Mouse (Mus musculus) forebrain, embryonic 15.5 days (tissue): ENCODE data around the gene Galk2. TPM values are rescaled to one million over a fixed set of nuclear protein-coding genes. Genes with fewer than 3 reads are reported as not detected.

ENCODE experiments used
- ATAC-seq: fragments of 200-750 bp; cut with Nextera tagmentation; replicated peaks from 2 replicates; pipeline ENCODE4 v1.8.0; 2017; ENCODE audit warnings: mild to moderate bottlenecking, moderate TSS enrichment, moderate library complexity
- H3K27ac ChIP-seq: fragments of 300-500 bp; sonication (generic); replicated peaks from 2 replicates; pipeline ENCODE4 v1.5.1; 2015; ENCODE audit warnings: mild to moderate bottlenecking, inconsistent platforms
- H3K27me3 ChIP-seq: fragments of 300-500 bp; sonication (generic); 2 replicates; pipeline ENCODE4 v1.6.1; 2015; ENCODE audit warnings: inconsistent platforms
- H3K36me3 ChIP-seq: fragments of 300-500 bp; sonication (generic); 2 replicates; pipeline ENCODE4 v1.6.1; 2015; ENCODE audit warnings: mild to moderate bottlenecking, inconsistent platforms
- H3K4me1 ChIP-seq: fragments of 300-500 bp; sonication (generic); 2 replicates; pipeline ENCODE4 v1.6.1; 2015; ENCODE audit warnings: inconsistent platforms
- H3K4me2 ChIP-seq: fragments of 300-500 bp; sonication (generic); replicated peaks from 2 replicates; pipeline ENCODE4 v1.6.1; 2015; ENCODE audit warnings: mild to moderate bottlenecking, inconsistent platforms
- H3K4me3 ChIP-seq: fragments of 300-500 bp; sonication (generic); 2 replicates; pipeline ENCODE4 v1.5.1; 2015; ENCODE audit warnings: mild to moderate bottlenecking, inconsistent platforms
- H3K9ac ChIP-seq: fragments of 300-500 bp; sonication (generic); replicated peaks from 2 replicates; pipeline ENCODE4 v1.6.1; 2015; ENCODE audit warnings: mild to moderate bottlenecking, inconsistent platforms
- H3K9me3 ChIP-seq: fragments of 300-500 bp; sonication (generic); 2 replicates; pipeline ENCODE4 v1.6.1; 2016; ENCODE audit warnings: inconsistent platforms
- WGBS: fragments of 180-500 bp; shearing (Covaris S2); methylation state at CpG from one replicate; pipeline ENCODE4 v1.1.7; 2015; ENCODE audit warnings: mixed read lengths; 5-methylcytosine and 5-hydroxymethylcytosine counted together
- polyA plus RNA-seq: library from polyadenylated mRNA; unstranded; fragments of >200 nt; fragmentation: Nextera tagmentation; extraction: Ambion mirVana; gene quantifications from 2 replicates; pipeline ENCODE4 v1.2.1, GENCODE M21; 2015

Gene Galk2
- 28.7 and 29.1 TPM in 2 replicates for polyA plus RNA-seq

- peak; percentile 100 for ATAC-seq
- WGBS, result under 1% methylated on average over 53 of the region's 54 CpGs
- Histone ChIP-seq H3K4me1 (peaks cover 24% of the 10 kb centered on the region), H3K9ac (peak within 1 kb of the TSS; percentile 96), H3K4me2 (peak within 1 kb of the TSS; percentile 77), H3K36me3 (no peaks in the 10 kb centered on the region), H3K4me3 (peak within 1 kb of the TSS; percentile 94), H3K27ac (peak within 1 kb of the TSS; percentile 86), H3K27me3 (no peaks in the 10 kb centered on the region), H3K9me3 (no peaks in the 10 kb centered on the region)
Measured at GRCm38 (mm10) chr2:125858521-125859280, at the start of gene Galk2, which contains the start of gene Cops2. Gene Galk2, plus strand, starts transcription at chr2:125859109. Gene Cops2, minus strand, starts transcription at chr2:125859139.

GRCm38 (mm10) chr2:125809551-125809950 lies 49.4 kb upstream of the Galk2 start:
- no peak for ATAC-seq
- WGBS, result 51% methylated on average over 7 of the region's 7 CpGs
- Histone ChIP-seq H3K27me3 (no peaks in the 10 kb centered on the region), H3K4me1 (0 out of 2 replicates have a peak, but pooled peaks cover 3% of the 10 kb centered on the region), H3K4me3 (no peak overlapping the region), H3K9me3 (no peaks in the 10 kb centered on the region), H3K36me3 (no peaks in the 10 kb centered on the region), H3K27ac (no peak overlapping the region), H3K9ac (no peak overlapping the region), H3K4me2 (no peak overlapping the region)

- no peak overlapping the region for H3K4me3 ChIP-seq
- ATAC-seq, result no peak
- H3K9me3 ChIP-seq, result no peaks in the 10 kb centered on the region
- H3K27me3 ChIP-seq, result no peaks in the 10 kb centered on the region
- H3K4me2 ChIP-seq, result no peak overlapping the region
- no peaks in the 10 kb centered on the region for H3K36me3 ChIP-seq
- 83% methylated on average over 2 of the region's 2 CpGs for WGBS
- H3K27ac ChIP-seq, result no peak overlapping the region
- no peak overlapping the region for H3K9ac ChIP-seq
- H3K4me1 ChIP-seq, result 0 out of 2 replicates have a peak, but pooled peaks cover 3% of the 10 kb centered on the region
Measured at GRCm38 (mm10) chr2:125811332-125811731, 47.6 kb upstream of the Galk2 start.

- Histone ChIP-seq H3K9ac (no peak overlapping the region), H3K4me1 (0 out of 2 replicates have a peak, but pooled peaks cover 3% of the 10 kb centered on the region), H3K9me3 (no peaks in the 10 kb centered on the region), H3K4me3 (no peak overlapping the region), H3K4me2 (no peak overlapping the region), H3K36me3 (no peaks in the 10 kb centered on the region), H3K27ac (no peak overlapping the region), H3K27me3 (no peaks in the 10 kb centered on the region)
- ATAC-seq, result no peak
- WGBS, result 74% methylated on average over 9 of the region's 9 CpGs
Measured at GRCm38 (mm10) chr2:125813972-125814595, 44.8 kb upstream of the Galk2 start.

- no peak overlapping the region for H3K4me3 ChIP-seq
- no peak overlapping the region for H3K9ac ChIP-seq
- no peaks in the 10 kb centered on the region for H3K36me3 ChIP-seq
- no peaks in the 10 kb centered on the region for H3K9me3 ChIP-seq
- WGBS, result 89% methylated on average over 4 of the region's 4 CpGs
- H3K27me3 ChIP-seq, result no peaks in the 10 kb centered on the region
- ATAC-seq, result no peak
- H3K4me1 ChIP-seq, result no peaks in the 10 kb centered on the region
- H3K4me2 ChIP-seq, result no peak overlapping the region
- no peak overlapping the region for H3K27ac ChIP-seq
Measured at GRCm38 (mm10) chr2:125820397-125820796, 38.5 kb upstream of the Galk2 start.

GRCm38 (mm10) chr2:125826201-125826600 lies 32.7 kb upstream of the Galk2 start:
- no peak for ATAC-seq
- WGBS, result 23% methylated on average over 4 of the region's 4 CpGs
- peaks cover 10% of the 10 kb centered on the region for H3K36me3 ChIP-seq
- H3K9me3 ChIP-seq, result no peaks in the 10 kb centered on the region
- no peak overlapping the region for H3K4me2 ChIP-seq
- no peaks in the 10 kb centered on the region for H3K27me3 ChIP-seq
- H3K27ac ChIP-seq, result no peak overlapping the region
- H3K9ac ChIP-seq, result no peak overlapping the region
- H3K4me3 ChIP-seq, result no peak overlapping the region
- no peaks in the 10 kb centered on the region for H3K4me1 ChIP-seq

- Histone ChIP-seq H3K27ac (no peak overlapping the region), H3K9me3 (no peaks in the 10 kb centered on the region), H3K4me1 (no peaks in the 10 kb centered on the region), H3K36me3 (peaks cover 25% of the 10 kb centered on the region), H3K4me3 (no peak overlapping the region), H3K9ac (no peak overlapping the region), H3K27me3 (no peaks in the 10 kb centered on the region), H3K4me2 (no peak overlapping the region)
- WGBS, result 91% methylated on average over 4 of the region's 4 CpGs
- no peak for ATAC-seq
Measured at GRCm38 (mm10) chr2:125827898-125828297, 31.0 kb upstream of the Galk2 start.

- no peak overlapping the region for H3K27ac ChIP-seq
- no peak overlapping the region for H3K9ac ChIP-seq
- H3K4me2 ChIP-seq, result no peak overlapping the region
- WGBS, result 90% methylated on average over 2 of the region's 2 CpGs
- H3K4me3 ChIP-seq, result no peak overlapping the region
- H3K27me3 ChIP-seq, result no peaks in the 10 kb centered on the region
- ATAC-seq, result no peak
- H3K9me3 ChIP-seq, result no peaks in the 10 kb centered on the region
- H3K4me1 ChIP-seq, result no peaks in the 10 kb centered on the region
- peaks cover 42% of the 10 kb centered on the region for H3K36me3 ChIP-seq
Measured at GRCm38 (mm10) chr2:125829924-125830323, 29.0 kb upstream of the Galk2 start.

- no peaks in the 10 kb centered on the region for H3K9me3 ChIP-seq
- ATAC-seq, result no peak
- WGBS, result 96% methylated on average over 7 of the region's 7 CpGs
- H3K9ac ChIP-seq, result no peak overlapping the region
- no peak overlapping the region for H3K4me3 ChIP-seq
- peaks cover 63% of the 10 kb centered on the region for H3K36me3 ChIP-seq
- no peak overlapping the region for H3K27ac ChIP-seq
- H3K4me2 ChIP-seq, result no peak overlapping the region
- no peaks in the 10 kb centered on the region for H3K27me3 ChIP-seq
- no peaks in the 10 kb centered on the region for H3K4me1 ChIP-seq
Measured at GRCm38 (mm10) chr2:125838091-125838490, 20.8 kb upstream of the Galk2 start.

GRCm38 (mm10) chr2:125838708-125839284 lies 20.1 kb upstream of the Galk2 start:
- H3K9me3 ChIP-seq, result no peaks in the 10 kb centered on the region
- H3K27me3 ChIP-seq, result no peaks in the 10 kb centered on the region
- H3K36me3 ChIP-seq, result peaks cover 60% of the 10 kb centered on the region
- no peak for ATAC-seq
- H3K4me1 ChIP-seq, result no peaks in the 10 kb centered on the region
- WGBS, result 74% methylated on average over 2 of the region's 2 CpGs
- H3K27ac ChIP-seq, result no peak overlapping the region
- H3K9ac ChIP-seq, result no peak overlapping the region
- H3K4me3 ChIP-seq, result no peak overlapping the region
- no peak overlapping the region for H3K4me2 ChIP-seq

- H3K4me3 ChIP-seq, result no peak overlapping the region
- H3K9ac ChIP-seq, result no peak overlapping the region
- no peak for ATAC-seq
- no peaks in the 10 kb centered on the region for H3K27me3 ChIP-seq
- peaks cover 17% of the 10 kb centered on the region for H3K36me3 ChIP-seq
- H3K27ac ChIP-seq, result no peak overlapping the region
- H3K4me2 ChIP-seq, result no peak overlapping the region
- no peaks in the 10 kb centered on the region for H3K9me3 ChIP-seq
- peaks cover 9% of the 10 kb centered on the region for H3K4me1 ChIP-seq
- 88% methylated on average over 2 of the region's 2 CpGs for WGBS
Measured at GRCm38 (mm10) chr2:125851237-125851636, 7.7 kb upstream of the Galk2 start.

GRCm38 (mm10) chr2:125857707-125858106 lies 1.2 kb upstream of the Galk2 start:
- Histone ChIP-seq H3K27ac (no peak overlapping the region), H3K36me3 (no peaks in the 10 kb centered on the region), H3K4me2 (peak overlapping the region; percentile 77), H3K4me1 (peaks cover 24% of the 10 kb centered on the region), H3K27me3 (no peaks in the 10 kb centered on the region), H3K9me3 (no peaks in the 10 kb centered on the region), H3K4me3 (peak overlapping the region; percentile 94), H3K9ac (peak overlapping the region; percentile 96; the same call in 1 of the 2 replicates)
- no peak for ATAC-seq
- 52% methylated on average over 3 of the region's 3 CpGs for WGBS
